ENCODE assay signal across 26 mouse cellular contexts in genomic region chr4:44944426-44945075, GRCm38 (mm10). TPM values are rescaled to one million over a fixed set of nuclear protein-coding genes. Genes with fewer than 3 reads are reported as not detected.
DNase-seq lines count a peak whose midpoint lies in the region; ATAC-seq and TF ChIP-seq lines count a peak whose summit lies in the region.
"Had no signal": no experiment of that assay in that cellular context is flagged by ENCODE, and none has a peak within 500 bp of the region (broad histone marks: within the 10 kb centered on the region; RNA-seq: fewer than 3 reads in every experiment).

No protein-coding gene starts in this region.

- H3K27me3 ChIP-seq in kidney, postnatal 0 days (ENCODE audit: insufficient read depth, low read length) = no peaks in the 10 kb centered on the region
- H3K27me3 ChIP-seq: forebrain, embryonic 15.5 days; heart, embryonic 12.5 days; limb, embryonic 13.5 days; liver, embryonic 12.5 days; midbrain, embryonic 12.5 days had no signal

- 75% methylated on average over 10 of the region's 10 CpGs for WGBS in kidney, postnatal 0 days

- H3K36me3 ChIP-seq in ES-E14 (ENCODE audit: control insufficient read depth, insufficient read depth, low read length, poor library complexity, severe bottlenecking) = no peaks in the 10 kb centered on the region
- H3K36me3 ChIP-seq in kidney, postnatal 0 days (ENCODE audit: insufficient read depth, low read length) = no peaks in the 10 kb centered on the region
- H3K36me3 ChIP-seq: embryonic facial prominence, embryonic 10.5 days; forebrain, embryonic 15.5 days; heart, embryonic 12.5 days; hindbrain, embryonic 10.5 days; limb, embryonic 13.5 days; liver, embryonic 12.5 days; midbrain, embryonic 12.5 days had no signal

- H3K4me1 ChIP-seq in ES-E14 (ENCODE audit: control insufficient read depth in 2 of 2, insufficient read depth in 2 of 2, low read length in 2 of 2, poor library complexity in 1 of 2) = peaks cover 12 to 13% of the 10 kb centered on the region in 2 experiments
- H3K4me1 ChIP-seq in kidney, postnatal 0 days (replicated peaks; ENCODE audit: insufficient read depth, low read length) = no peaks in the 10 kb centered on the region
- H3K4me1 ChIP-seq: embryonic facial prominence, embryonic 10.5 days; forebrain, embryonic 15.5 days; heart, embryonic 12.5 days; limb, embryonic 13.5 days; midbrain, embryonic 12.5 days had no signal

- intact Hi-C loops in left cerebral cortex, postnatal 25 days (cut with DNase I) = no loop called here
- intact Hi-C loops in gastrocnemius, postnatal 36 days (cut with DNase I) = no loop called here

- peak; percentile 44 for DNase-seq in retina, postnatal 1 day
- no peak for DNase-seq in retina, embryonic 14.5 days (ENCODE audit: low spot score)
- no peak for DNase-seq in ES-E14 (ENCODE audit: low read depth, low spot score)
- DNase-seq in kidney, postnatal 0 days (ENCODE audit: low spot score) = no peak
- no peak for DNase-seq in left cerebral cortex, postnatal 25 days (ENCODE audit: low spot score in 2 of 2)
- DNase-seq in gastrocnemius, postnatal 36 days = no peak
- no peak for DNase-seq in urinary bladder, postnatal 25 days (ENCODE audit: low spot score)
- DNase-seq: adrenal gland, postnatal 36 days; cerebellum, adult 11-12 months; cerebellum, postnatal 10 days; heart, adult 18-20 months; heart, postnatal 10 days; lung, adult 18-20 months; lung, postnatal 10 days; right cerebral cortex, adult 18-20 months; right cerebral cortex, postnatal 4 days had no signal

- H3K9me3 ChIP-seq in ES-E14 (ENCODE audit: control insufficient read depth, insufficient read depth, low read depth, low read length) = no peaks in the 10 kb centered on the region
- no peaks in the 10 kb centered on the region for H3K9me3 ChIP-seq in kidney, postnatal 0 days (replicated peaks; ENCODE audit: low read length)
- H3K9me3 ChIP-seq: embryonic facial prominence, embryonic 10.5 days; forebrain, embryonic 15.5 days; heart, embryonic 12.5 days; hindbrain, embryonic 10.5 days; limb, embryonic 13.5 days; liver, embryonic 12.5 days; midbrain, embryonic 12.5 days had no signal

- no peak overlapping the region for H3K9ac ChIP-seq in ES-E14 (ENCODE audit: insufficient read depth, low read depth, low read length, poor library complexity, severe bottlenecking)
- no peak overlapping the region for H3K9ac ChIP-seq in kidney, postnatal 0 days (ENCODE audit: low read depth, low read length)
- H3K9ac ChIP-seq: forebrain, embryonic 15.5 days; heart, embryonic 12.5 days; limb, embryonic 13.5 days; liver, embryonic 12.5 days; midbrain, embryonic 12.5 days had no signal

- H3K4me2 ChIP-seq in kidney, postnatal 0 days (ENCODE audit: low read length) = no peak overlapping the region; the same call in 1 of the 2 replicates
- H3K4me2 ChIP-seq: forebrain, embryonic 15.5 days; heart, embryonic 12.5 days; limb, embryonic 13.5 days; liver, embryonic 12.5 days; midbrain, embryonic 12.5 days had no signal

- in situ Hi-C loops in ES-E14 (cut with MboI; ENCODE audit: low sequenced_read_pairs in 2 of 2, unreplicated experiment in 2 of 2) = no loop called here

- ATAC-seq in kidney, postnatal 0 days (replicated peaks; ENCODE audit: low FRiP score, low read depth) = peak; percentile 55; the same call in 1 of the 2 replicates
- ATAC-seq: forebrain, embryonic 15.5 days; hindbrain, embryonic 16.5 days; intestine, embryonic 16.5 days; liver, embryonic 12.5 days had no signal

- H3K4me3 ChIP-seq in ES-E14 (ENCODE audit: insufficient read depth in 1 of 2, low read depth in 1 of 2, low read length in 2 of 2, poor library complexity in 1 of 2, severe bottlenecking in 1 of 2) = no peak overlapping the region
- H3K4me3 ChIP-seq in kidney, postnatal 0 days (replicated peaks; ENCODE audit: low read depth, low read length) = no peak overlapping the region
- H3K4me3 ChIP-seq: embryonic facial prominence, embryonic 10.5 days; forebrain, embryonic 15.5 days; heart, embryonic 12.5 days; hindbrain, embryonic 10.5 days; layer of hippocampus, adult 2 months; limb, embryonic 13.5 days; liver, embryonic 12.5 days; midbrain, embryonic 12.5 days had no signal

- no peak for TF ChIP-seq CTCF in kidney, postnatal 0 days (IDR thresholded peaks at IDR 0.05; ENCODE audit: low read depth)

- peak overlapping the region; percentile 14; the same call in 1 of the 2 replicates for H3K27ac ChIP-seq in ES-E14 (ENCODE audit: insufficient read depth, low read depth, low read length, poor library complexity, severe bottlenecking)
- 0 out of 2 replicates have a peak overlapping the region, but pooled peaks have one; percentile 40 for H3K27ac ChIP-seq in kidney, postnatal 0 days
- H3K27ac ChIP-seq: embryonic facial prominence, embryonic 10.5 days; forebrain, embryonic 15.5 days; hindbrain, embryonic 10.5 days; layer of hippocampus, adult 2 months; limb, embryonic 13.5 days; liver, embryonic 12.5 days; midbrain, embryonic 12.5 days had no signal

TF ChIP-seq in ES-E14, 5 proteins besides CTCF, POLR2A, EP300 and RAD21:
- TF ChIP-seq ZC3H11A (IDR thresholded peaks at IDR 0.05; ENCODE audit: borderline replicate concordance, low read depth, low read length) = no peak
- no peak for TF ChIP-seq ZNF384 (IDR thresholded peaks at IDR 0.05; ENCODE audit: low read depth, low read length)
- no peak for TF ChIP-seq HCFC1 (IDR thresholded peaks at IDR 0.05; ENCODE audit: borderline replicate concordance, insufficient read depth, low read length)
- no peak for TF ChIP-seq CHD2 (IDR thresholded peaks at IDR 0.05; ENCODE audit: low read depth, low read length)
- TF ChIP-seq MAFK (IDR thresholded peaks at IDR 0.05; ENCODE audit: insufficient read depth, low read depth, low read length) = no peak

RNA-seq across cellular contexts. Expression of gene Grhpr, which starts 36.6 kb away (rescaled TPM):
- total RNA-seq in ES-E14 (2012; rRNA removed) = 38.2 and 41.5 TPM in 2 replicates
- 131 and 148 TPM in 2 replicates for polyA plus RNA-seq in kidney, postnatal 0 days (2015; fragmentation: Nextera tagmentation; extraction: Ambion mirVana)
- total RNA-seq in left cerebral cortex, postnatal 25 days (2021) = 10 to 100 TPM; 20.2 to 24.0 TPM
- 10 to 100 TPM; 25.6 to 26.3 TPM for total RNA-seq in gastrocnemius, postnatal 36 days (2021)
